Mouse (Mus musculus) heart, embryonic 16.5 days (tissue): ENCODE data around the gene Cacng3. TPM values are rescaled to one million over a fixed set of nuclear protein-coding genes. Genes with fewer than 3 reads are reported as not detected.
A peak's percentile ranks its signal among the peaks of the same experiment; 100 is the strongest.

ENCODE experiments used
- ATAC-seq: fragments of 200-750 bp; cut with Nextera tagmentation; replicated peaks from 2 replicates; pipeline ENCODE4 v1.8.0; 2017; ENCODE audit warnings: moderate number of reproducible peaks; ENCODE audit not compliant: insufficient read depth, low FRiP score; ENCODE audit errors: extremely low read depth
- H3K27ac ChIP-seq: fragments of 300-500 bp; sonication (generic); 2 replicates; pipeline ENCODE4 v1.5.1; 2014; ENCODE audit warnings: mild to moderate bottlenecking, low read length, control low read depth, moderate library complexity
- H3K27me3 ChIP-seq: fragments of 300-500 bp; sonication (generic); 2 replicates; pipeline ENCODE4 v1.6.1; 2014; ENCODE audit warnings: low read length, mixed read lengths; ENCODE audit not compliant: control insufficient read depth, insufficient read depth
- H3K36me3 ChIP-seq: fragments of 300-500 bp; sonication (generic); 2 replicates; pipeline ENCODE4 v1.6.1; 2014; ENCODE audit not compliant: control insufficient read depth, insufficient read depth
- H3K4me1 ChIP-seq: fragments of 300-500 bp; sonication (generic); 2 replicates; pipeline ENCODE4 v1.6.1; 2014; ENCODE audit warnings: low read length, mixed read lengths; ENCODE audit not compliant: control insufficient read depth, insufficient read depth
- H3K4me2 ChIP-seq: fragments of 300-500 bp; sonication (generic); 2 replicates; pipeline ENCODE4 v1.6.1; 2014; ENCODE audit warnings: low read depth, mild to moderate bottlenecking, control low read depth, low read length
- H3K4me3 ChIP-seq: fragments of 300-500 bp; sonication (generic); 2 replicates; pipeline ENCODE4 v1.5.1; 2014; ENCODE audit warnings: mild to moderate bottlenecking, control low read depth, low read length
- H3K9ac ChIP-seq: fragments of 300-500 bp; sonication (generic); 2 replicates; pipeline ENCODE4 v1.6.1; 2014; ENCODE audit warnings: low read length, control low read depth
- H3K9me3 ChIP-seq: fragments of 300-500 bp; sonication (generic); replicated peaks from 2 replicates; pipeline ENCODE4 v1.6.1; 2016; ENCODE audit warnings: low read length; ENCODE audit not compliant: control insufficient read depth
- WGBS: fragments of 180-500 bp; shearing (Covaris S2); extraction: QIAGEN DNeasy Blood & Tissue Kit; methylation state at CpG from one replicate; pipeline ENCODE4 v1.1.7; 2014; 5-methylcytosine and 5-hydroxymethylcytosine counted together
- polyA plus RNA-seq: library from polyadenylated mRNA; unstranded; fragments of >200 nt; fragmentation: Nextera tagmentation; extraction: Ambion mirVana; gene quantifications from 2 replicates; pipeline ENCODE4 v1.2.1, GENCODE M21; 2015

Cacng3 gene
- polyA plus RNA-seq, 1 experiment from 2014 or later = 0.20 TPM

DNA sequence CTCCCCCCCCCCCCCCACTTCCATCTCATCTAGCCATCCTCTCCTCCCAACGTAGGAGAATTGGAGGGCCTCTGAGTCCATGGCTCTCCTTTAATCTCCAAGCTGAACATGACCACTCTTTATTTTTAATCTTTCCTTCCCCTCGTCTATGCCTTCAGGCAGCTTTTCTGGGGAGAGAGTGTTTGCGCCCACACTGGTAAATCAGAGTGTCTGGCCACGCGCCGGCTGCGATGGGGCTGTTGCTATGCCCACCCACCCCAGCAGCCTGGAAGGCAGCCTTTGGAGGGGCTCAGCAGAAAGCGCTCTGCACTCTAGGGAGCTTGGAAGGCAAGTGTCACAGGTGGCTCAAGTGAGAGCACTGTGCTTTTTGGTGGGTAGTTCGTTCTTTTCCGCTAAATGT lies 21.0 kb upstream of the Cacng3 start:
- H3K27ac ChIP-seq = no peak overlapping the region
- no peaks in the 10 kb centered on the region for H3K27me3 ChIP-seq
- H3K36me3 ChIP-seq = no peaks in the 10 kb centered on the region
- 70% methylated on average over 10 of the region's 10 CpGs for WGBS
- H3K9me3 ChIP-seq = no peaks in the 10 kb centered on the region
- no peak for ATAC-seq
- H3K4me1 ChIP-seq = no peaks in the 10 kb centered on the region
- H3K4me3 ChIP-seq = no peak overlapping the region
- H3K9ac ChIP-seq = no peak overlapping the region
- H3K4me2 ChIP-seq = no peak overlapping the region

DNA sequence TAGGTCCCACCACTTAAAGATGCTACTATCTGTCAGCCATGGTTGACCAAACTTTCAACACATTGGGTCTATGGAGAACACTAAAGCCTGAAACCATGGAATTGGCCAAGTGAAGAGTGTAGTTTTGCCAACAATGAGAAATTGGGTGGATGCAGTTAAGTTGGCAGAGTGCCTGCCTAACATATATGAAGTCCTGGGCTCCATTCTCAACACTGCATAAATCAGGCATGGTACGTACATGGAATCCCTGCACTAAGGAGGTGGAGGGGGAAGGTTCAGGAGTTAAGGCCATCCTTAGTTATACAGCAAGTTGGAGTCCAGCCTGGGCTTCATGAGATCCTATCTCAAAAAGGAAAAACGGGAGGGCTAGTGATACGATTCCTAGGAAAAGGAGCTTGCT lies 17.8 kb upstream of the Cacng3 start:
- ATAC-seq = no peak
- H3K27me3 ChIP-seq = no peaks in the 10 kb centered on the region

DNA sequence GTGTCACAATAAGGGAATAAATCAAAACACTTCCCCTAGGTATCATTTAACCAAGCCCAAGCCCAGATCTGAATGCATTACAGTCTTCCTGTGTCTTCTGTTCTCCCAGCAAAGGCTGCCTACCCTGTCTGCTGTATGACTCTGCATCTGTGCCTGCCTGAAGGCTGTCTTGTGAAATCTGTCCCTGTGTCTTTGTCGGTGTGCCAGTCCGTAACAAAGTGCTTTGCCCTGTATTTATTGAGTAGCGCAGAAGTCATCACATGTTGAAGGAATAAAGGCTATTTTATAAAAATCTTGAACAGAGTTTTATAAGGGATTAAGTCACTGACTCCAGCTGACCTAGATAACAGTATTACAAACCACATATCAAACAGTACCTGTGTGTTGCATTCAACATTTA lies 13.6 kb upstream of the Cacng3 start:
- Histone ChIP-seq H3K4me2 (no peak overlapping the region), H3K27ac (no peak overlapping the region), H3K9ac (no peak overlapping the region), H3K27me3 (no peaks in the 10 kb centered on the region), H3K4me1 (no peaks in the 10 kb centered on the region), H3K36me3 (no peaks in the 10 kb centered on the region), H3K4me3 (no peak overlapping the region), H3K9me3 (no peaks in the 10 kb centered on the region)
- no peak for ATAC-seq
- WGBS = 82% methylated on average over 3 of the region's 3 CpGs

More for the DNA sequence above, 17.8 kb upstream of the Cacng3 start:
- Histone ChIP-seq H3K9me3 (no peaks in the 10 kb centered on the region), H3K36me3 (no peaks in the 10 kb centered on the region), H3K9ac (no peak overlapping the region), H3K27ac (no peak overlapping the region), H3K4me3 (no peak overlapping the region), H3K4me2 (no peak overlapping the region), H3K4me1 (no peaks in the 10 kb centered on the region)
- 73% methylated on average over 3 of the region's 3 CpGs for WGBS

DNA sequence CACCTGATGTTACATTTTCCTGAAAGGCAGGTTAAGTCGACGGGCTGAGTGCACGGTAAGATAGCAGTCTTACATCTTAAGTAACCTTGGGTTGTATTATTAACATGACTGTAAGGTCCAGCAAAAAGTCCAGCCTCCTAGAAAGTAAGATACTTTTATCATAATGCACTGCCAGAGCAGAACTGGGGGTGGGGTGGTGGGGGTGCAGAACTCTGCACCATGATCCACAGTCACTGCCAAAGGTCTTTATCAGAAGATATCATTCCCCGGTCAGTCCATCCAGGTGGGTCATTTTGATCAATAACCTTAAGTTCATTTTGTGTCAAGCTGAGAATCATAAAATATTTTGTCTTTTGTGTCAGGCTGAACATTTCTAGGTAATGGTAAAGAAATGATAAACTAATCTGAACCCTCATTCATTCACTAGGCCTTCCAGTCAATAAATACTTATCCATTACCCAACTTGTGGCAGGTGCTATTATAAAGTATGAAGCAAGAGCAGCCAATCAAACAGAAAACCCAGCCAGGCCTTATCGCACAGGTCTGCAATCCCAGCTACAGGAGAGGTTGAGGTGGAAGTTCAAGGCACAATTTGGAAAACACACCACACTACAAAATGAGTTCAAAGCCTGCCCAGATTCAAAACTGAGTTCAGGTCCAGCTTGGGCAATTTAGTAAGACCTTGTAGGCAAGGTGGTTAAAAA lies 12.7 kb upstream of the Cacng3 start:
- Histone ChIP-seq H3K9me3 (0 out of 2 replicates have a peak, but pooled peaks cover 2% of the 10 kb centered on the region), H3K36me3 (no peaks in the 10 kb centered on the region), H3K9ac (no peak overlapping the region), H3K27me3 (no peaks in the 10 kb centered on the region), H3K27ac (no peak overlapping the region), H3K4me3 (no peak overlapping the region), H3K4me1 (no peaks in the 10 kb centered on the region), H3K4me2 (no peak overlapping the region)
- WGBS = 90% methylated on average over 5 of the region's 5 CpGs
- no peak for ATAC-seq

DNA sequence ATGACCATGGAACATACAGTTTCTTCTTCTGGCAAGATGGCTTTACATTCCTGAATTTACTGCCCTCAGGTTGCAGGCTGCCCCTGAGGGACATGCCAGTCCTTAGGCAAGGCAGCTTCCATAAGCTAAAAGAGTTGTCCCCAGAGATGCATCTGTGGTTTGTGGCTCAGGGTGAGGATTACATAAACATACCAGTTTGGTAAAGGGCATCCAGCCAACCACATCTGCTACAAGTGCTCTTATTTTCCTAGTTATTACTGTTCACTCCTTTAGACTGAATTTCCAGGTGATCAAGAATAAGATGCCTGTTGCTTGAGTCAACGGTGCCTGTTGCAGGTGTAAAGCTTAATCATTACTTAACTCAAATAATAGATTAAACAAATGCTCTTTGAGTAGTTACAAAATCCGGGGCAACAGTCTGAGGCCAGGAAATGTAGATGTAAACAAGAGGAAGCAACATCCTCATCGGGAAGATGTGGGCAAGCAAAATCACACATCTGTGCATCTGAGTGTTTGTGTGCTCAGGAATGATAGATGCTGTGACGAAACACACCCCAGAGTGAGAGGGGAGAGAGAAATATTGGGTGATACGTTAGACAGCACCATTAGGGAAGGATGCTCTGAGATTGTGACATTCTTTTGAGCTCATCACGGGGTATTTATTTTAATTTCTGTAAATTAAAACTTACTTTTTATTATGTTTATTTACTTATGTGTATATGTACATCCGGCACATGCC lies 4.8 kb upstream of the Cacng3 start:
- Histone ChIP-seq H3K4me3 (no peak overlapping the region), H3K9ac (no peak overlapping the region), H3K27ac (no peak overlapping the region), H3K27me3 (no peaks in the 10 kb centered on the region; the same call in 1 of the 2 replicates), H3K36me3 (no peaks in the 10 kb centered on the region), H3K4me2 (no peak overlapping the region), H3K4me1 (no peaks in the 10 kb centered on the region), H3K9me3 (0 out of 2 replicates have a peak, but pooled peaks cover 2% of the 10 kb centered on the region)
- ATAC-seq = no peak
- 51% methylated on average over 7 of the region's 7 CpGs for WGBS

DNA sequence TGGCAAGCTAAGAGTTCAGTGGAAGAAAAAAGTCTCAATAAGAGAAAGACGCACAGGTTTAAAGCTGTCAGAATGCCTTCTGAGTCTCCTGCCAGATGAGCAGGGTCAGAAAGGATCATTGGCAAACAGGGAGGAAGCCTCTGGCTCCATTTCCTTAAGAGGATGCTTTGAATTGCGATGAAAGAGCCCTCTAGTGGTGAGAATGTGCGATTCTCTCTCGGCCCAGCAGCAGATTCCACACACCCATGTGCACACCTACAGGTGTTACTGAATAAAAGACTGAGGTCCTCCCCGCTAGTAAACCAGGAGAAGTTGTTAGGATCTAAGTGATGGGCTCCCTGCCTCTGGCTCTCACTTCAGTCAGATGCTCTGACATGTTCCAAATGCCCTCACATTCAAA lies 2.4 kb upstream of the Cacng3 start:
- ATAC-seq = no peak

DNA sequence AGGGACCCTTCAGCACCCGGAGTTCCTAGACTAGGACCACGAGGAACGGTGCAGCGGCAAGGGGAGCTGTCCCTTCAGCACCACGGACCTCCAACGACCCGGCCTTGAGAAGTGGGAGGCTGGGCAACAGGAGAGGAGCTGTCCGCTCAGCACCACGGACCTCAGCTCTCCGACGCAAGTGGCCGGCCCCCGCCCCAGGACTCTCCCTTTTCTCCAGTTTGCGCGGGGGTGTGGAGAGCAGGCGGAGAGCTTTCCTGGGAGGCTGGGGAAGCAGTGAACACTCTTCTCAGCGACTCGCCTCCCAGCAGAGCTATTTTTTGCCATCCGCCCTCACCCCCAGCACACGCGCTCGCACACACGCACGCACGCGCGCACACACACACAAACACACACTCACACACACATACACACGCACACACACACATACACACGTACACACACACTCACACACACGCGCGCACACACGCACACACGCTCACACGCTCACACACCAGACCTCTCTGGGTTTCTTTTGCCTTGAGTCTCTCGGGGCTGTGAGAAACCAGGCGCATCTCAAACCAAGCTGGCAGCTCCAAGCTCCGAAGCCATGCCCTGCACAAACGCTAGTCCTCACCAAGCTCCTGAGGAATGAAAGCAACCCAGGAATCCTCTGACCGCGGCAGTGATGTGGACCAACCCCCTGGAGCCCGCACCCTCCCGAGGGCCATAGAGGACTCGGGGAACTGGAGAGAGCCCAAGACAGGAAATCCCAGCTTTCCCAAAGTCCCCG lies 765 bp downstream of the Cacng3 start:
- H3K4me3 ChIP-seq = no peak overlapping the region
- no peak overlapping the region for H3K27ac ChIP-seq
- H3K9me3 ChIP-seq = no peaks in the 10 kb centered on the region

More for the DNA sequence above, 2.4 kb upstream of the Cacng3 start:
- Histone ChIP-seq H3K4me2 (no peak overlapping the region), H3K36me3 (no peaks in the 10 kb centered on the region), H3K9ac (no peak overlapping the region), H3K27me3 (peaks cover 11% of the 10 kb centered on the region), H3K9me3 (no peaks in the 10 kb centered on the region), H3K4me3 (no peak overlapping the region), H3K4me1 (no peaks in the 10 kb centered on the region), H3K27ac (no peak overlapping the region)
- WGBS = 30% methylated on average over 5 of the region's 5 CpGs

DNA sequence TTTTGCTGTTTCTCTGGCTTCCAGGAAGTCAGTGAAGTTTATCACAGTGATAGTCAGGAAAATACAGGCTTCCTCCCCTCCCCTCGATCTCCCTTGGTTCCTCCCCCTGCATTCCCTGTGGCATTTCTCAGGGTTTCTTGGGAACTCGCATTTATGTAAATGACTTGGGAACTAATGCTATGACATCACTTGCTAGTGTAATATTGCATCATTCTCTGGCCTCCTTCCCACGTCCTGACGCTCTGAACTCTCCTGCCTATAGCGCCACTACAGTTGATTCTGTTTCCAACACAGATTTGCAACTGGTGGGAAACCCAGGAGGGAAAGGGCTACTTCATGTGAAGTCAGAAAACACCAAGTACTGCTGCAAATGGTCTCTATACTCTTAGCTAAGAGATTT lies 2.7 kb downstream of the Cacng3 start:
- H3K9me3 ChIP-seq = no peaks in the 10 kb centered on the region
- peaks cover 12% of the 10 kb centered on the region for H3K27me3 ChIP-seq
- no peak overlapping the region for H3K9ac ChIP-seq
- ATAC-seq = no peak
- no peaks in the 10 kb centered on the region for H3K4me1 ChIP-seq
- no peak overlapping the region for H3K4me3 ChIP-seq
- no peak overlapping the region for H3K27ac ChIP-seq
- H3K4me2 ChIP-seq = no peak overlapping the region
- 30% methylated on average over 5 of the region's 5 CpGs for WGBS
- H3K36me3 ChIP-seq = no peaks in the 10 kb centered on the region

More for the DNA sequence above, 765 bp downstream of the Cacng3 start:
- Histone ChIP-seq H3K27me3 (peaks cover 12% of the 10 kb centered on the region), H3K9ac (no peak overlapping the region), H3K4me2 (peak overlapping the region; percentile 33; the same call in 1 of the 2 replicates), H3K36me3 (no peaks in the 10 kb centered on the region), H3K4me1 (no peaks in the 10 kb centered on the region)
- ATAC-seq = peak; percentile 89
- WGBS = 9% methylated on average over 45 of the region's 45 CpGs

DNA sequence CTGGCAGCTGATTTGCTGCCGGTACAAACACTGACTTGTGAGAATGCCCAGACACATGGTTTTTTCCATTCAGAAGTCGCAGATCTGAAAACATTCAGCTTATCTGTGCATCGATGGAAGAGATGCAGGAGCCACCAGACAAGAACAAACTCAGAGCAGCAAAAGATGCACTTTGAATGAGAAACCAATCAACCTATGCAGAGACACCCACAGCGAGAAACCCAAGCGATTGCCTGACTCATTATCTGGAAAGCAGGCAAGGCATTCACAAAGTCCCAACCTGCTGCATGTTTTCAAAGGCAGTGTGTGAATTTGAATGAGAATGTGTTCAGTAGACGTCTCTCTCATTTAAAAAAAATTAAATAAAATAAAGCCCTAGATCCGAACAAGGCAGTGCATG lies 4.9 kb downstream of the Cacng3 start:
- Histone ChIP-seq H3K4me3 (no peak overlapping the region), H3K4me1 (no peaks in the 10 kb centered on the region), H3K4me2 (no peak overlapping the region), H3K9me3 (no peaks in the 10 kb centered on the region), H3K9ac (no peak overlapping the region), H3K27ac (no peak overlapping the region), H3K27me3 (peaks cover 12% of the 10 kb centered on the region), H3K36me3 (no peaks in the 10 kb centered on the region)
- 72% methylated on average over 7 of the region's 7 CpGs for whole genome bisulfite sequencing
- no peak for ATAC-seq
